Mouse (Mus musculus) gastrocnemius, adult 8-10 months (tissue): Measurements from ENCODE around the gene 4930519P11Rik. TPM values are rescaled to one million over a fixed set of nuclear protein-coding genes. Genes with fewer than 3 reads are reported as not detected.

Source experiments
- DNase-seq, 2 experiments: peaks; one replicate each; pipeline ENCODE4 v3.0.0; 2022; ENCODE audit warnings: low spot score in 2 of 2
- total RNA-seq, 4 experiments: library from RNA; stranded (reverse); gene quantifications; 2 replicates each; pipeline ENCODE4 v1.2.4; 2022

The 4930519P11Rik gene
- total RNA-seq, 4 experiments from 2014 or later = not detected

DNA sequence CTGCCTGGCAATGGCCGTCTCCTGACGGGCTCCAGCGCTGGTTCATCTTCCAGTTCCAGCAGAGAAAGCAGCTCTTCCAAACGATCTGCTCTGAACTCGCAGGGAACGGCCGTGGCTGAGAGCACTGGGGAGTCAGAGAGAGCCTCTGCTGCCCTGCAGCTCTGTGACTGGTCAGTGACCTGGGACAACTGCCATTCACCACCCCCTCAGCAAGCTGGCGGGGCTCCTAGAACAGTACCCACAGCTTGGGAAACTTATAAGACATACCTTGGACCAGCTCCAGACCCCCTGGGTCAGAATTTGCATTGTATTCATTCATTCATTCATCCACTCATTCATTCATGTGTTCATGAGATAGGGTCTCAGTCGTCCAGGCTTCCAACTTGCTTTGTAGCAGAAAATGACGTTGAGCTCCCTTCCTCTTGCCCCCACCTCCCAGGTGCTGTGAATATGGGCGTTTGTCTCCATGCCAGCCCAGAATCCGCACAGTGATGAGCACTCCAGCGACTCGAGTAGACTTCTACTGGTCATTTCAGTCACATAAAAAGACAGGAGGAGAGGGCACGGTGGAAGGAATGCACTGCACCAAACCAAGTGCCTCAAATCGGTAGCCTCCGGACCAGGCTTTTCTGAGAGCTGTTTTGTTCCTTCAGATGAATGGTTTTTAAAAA is 28.2 kb downstream of the 4930519P11Rik start:
- no peak for DNase-seq

DNA sequence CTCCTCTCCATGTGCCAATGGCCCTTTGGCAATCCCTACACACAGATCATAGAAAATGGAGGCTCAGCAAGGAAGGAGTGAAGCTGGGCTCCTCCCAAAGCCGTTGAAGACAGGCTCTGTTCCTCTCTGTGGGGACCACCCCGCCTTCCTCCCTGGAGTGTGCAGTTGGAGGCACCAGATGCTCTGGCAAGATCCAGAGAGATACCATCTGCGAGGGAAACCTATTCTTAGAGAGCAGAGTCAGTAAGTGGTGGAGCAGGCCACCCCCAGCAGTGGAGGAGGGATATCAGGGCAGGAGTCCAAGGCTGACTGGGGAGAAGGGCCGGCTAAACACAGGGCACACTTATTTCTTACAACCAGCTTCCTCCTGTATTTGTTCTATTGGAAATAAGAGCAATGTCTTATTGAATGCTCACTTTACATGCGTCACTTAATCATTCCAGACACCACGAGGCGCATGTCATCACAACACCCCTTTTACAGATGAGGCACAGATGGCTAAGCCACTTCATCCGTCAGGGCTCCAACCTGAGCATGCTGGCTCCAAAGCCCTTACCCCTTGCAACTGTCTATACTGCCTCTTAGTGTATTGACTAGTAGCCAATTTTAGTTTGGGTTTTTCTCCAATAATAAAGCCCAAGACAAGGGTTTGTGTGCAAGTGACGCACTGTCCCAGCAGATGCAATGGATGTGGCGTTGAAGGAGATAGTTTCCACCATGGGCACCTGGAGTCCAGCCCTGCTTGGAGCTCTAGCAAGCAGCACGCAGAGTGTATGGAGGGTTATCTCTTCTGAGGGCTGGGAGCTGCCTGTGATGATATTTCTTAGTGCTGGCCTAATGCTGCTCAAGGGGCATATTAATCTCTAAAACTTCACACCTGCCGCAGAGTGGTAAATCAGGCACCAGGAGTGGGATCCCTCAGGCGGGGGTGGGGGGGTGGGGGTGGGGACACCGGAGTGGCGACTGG is 29.0 kb downstream of the 4930519P11Rik start:
- no peak for DNase-seq

DNA sequence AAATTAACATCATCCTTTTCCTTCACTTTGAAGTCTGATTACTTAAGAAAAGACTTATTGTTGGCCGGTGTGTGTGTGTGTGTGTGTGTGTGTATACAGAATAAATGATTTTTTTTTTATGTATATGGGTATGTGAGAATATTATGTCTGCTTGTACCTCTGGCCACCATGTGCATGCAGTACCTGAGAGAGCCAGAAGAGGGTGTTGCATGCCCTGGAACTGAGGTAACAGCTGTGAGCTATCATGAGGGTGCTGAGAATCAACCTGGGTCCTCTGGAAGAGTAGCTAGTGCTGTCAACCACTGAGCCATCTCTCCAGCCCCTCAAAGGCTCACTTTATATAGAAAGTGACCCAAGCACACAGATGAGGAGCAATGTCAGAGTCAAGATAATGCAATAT is 31.8 kb downstream of the 4930519P11Rik start:
- DNase-seq = no peak

DNA sequence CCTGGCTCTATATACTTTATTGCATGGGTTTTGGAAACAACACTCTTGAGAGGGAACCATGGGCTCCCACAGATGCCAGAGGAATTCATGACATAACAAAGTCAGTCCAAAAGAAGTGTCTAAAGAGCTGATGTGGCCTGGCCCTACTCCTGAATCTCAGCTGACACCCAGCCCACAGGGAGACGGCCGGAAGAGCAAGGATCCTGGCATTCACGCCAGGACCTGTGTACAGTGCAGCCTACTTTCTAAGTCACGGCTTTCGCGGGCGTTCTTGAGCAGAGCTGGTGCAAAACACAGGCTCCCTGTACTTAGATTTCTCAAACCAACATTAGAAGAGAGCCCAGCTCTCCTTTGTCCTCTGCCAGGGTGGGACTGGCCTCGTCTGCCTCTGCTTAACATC is 32.7 kb downstream of the 4930519P11Rik start:
- DNase-seq = peak; percentile 46 to 61

DNA sequence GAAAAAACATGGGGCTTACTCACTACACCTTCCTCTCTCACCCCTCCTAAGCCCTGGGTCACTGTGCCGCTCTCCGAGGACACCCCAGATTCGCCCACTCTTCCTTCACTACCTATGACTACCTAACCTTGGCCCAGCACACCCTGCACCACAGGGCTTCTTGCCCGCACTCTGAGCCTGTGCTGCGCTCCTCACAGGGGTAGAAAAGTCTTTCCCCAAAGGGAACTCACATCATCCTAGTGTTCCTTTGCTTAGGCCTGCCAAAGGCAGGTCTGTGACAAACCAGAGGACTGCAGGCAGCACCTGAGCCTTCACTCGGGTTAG is 35.5 kb downstream of the 4930519P11Rik start:
- DNase-seq = no peak

DNA sequence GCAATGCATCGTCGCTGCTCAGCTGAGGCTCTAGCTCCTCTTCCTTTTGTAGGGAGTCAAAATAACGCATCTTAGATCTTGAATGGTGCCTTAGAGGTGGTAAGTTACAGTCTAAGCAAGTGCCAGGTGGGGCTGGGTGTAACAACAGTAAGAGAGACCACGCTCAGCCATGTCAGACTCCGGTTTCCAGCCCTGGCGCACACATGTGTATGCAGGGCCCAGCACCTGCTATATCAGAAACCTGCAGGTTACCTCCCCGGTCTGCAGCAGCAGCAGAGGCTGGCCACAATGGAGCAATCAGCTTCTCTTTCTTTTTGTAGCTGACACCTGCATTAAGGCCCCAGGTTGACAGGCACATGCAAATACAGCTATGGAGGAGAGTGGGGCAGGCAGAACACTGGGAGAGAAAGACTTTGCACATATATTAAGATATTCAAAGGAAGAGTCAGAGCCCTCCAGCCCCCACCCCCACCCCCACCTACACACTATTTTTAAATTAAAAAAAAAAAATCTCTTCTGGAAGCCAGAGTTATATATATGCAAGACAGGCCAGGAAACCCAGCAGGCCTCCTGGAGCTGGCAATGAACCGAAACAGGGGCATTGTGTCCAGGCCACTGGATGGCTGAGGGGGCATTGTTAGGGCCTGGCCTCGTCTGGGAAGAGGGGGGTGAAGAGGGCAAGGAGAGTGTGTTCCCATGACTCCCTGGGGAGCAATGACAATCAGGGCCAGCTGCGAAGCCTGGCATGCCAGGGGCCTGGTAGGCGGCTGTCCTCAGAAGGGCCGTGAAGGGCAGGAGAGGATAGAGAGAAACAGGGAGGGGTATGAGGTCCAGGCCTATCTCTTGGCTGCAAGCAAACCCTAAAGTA is 36.1 kb downstream of the 4930519P11Rik start:
- DNase-seq = no peak

DNA sequence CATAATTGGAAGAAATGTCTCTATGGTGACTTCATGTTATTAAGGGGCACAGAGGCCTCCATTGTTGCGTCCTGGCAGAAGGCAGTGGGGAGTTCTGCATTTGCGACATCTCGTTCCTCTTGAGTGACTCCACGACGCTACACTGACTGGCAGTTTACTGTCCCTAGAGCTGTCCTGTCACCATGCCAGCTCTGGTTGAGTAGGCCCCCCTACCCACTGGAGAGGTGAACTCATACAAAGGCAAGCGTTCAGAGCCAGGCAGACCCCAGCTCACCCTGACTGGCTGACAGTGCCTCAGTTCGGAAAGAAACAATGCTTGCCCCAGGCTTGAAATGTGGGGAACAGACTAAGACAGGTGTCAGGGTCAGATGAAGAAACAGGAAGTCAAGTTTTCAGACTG is 39.0 kb downstream of the 4930519P11Rik start:
- no peak for DNase-seq

DNA sequence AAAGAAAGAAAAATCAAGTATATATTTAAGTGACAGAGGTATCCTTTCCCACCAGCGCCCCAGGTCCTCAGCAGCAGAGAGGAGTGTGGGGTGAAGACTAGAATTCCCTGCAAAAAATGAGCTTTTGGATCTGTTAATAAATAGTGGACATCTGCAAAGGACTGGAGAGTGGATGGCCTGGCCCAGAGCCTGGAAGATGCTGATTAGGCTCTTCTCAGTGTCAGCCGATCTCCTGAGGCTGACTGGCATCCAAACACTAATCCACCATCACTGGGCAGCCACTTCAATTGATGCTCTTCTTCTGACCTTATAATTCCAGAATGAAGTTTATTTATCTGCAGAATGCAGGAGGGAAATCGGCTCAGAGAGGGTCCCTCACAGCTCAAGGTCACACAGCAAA is 40.2 kb downstream of the 4930519P11Rik start:
- no peak for DNase-seq

DNA sequence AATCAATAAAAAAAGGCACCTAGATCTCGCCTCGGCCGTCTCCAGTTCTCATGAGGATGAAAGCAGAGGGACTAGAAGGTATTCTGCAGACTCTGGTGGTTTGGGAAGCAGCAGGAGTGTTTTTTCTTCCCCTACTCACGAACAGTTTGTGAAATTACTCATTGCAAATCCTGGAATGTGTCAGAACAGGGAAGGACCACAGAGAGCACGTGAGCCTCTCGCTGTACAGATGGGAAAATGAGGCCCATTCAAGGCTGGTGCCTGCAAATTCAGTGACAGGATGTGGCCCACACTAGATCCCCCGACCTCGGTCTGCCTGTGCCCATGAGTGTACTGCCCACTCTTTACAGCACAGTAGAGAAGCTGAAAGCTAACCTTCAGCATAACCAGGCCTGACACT is 41.3 kb downstream of the 4930519P11Rik start:
- no peak for DNase-seq

DNA sequence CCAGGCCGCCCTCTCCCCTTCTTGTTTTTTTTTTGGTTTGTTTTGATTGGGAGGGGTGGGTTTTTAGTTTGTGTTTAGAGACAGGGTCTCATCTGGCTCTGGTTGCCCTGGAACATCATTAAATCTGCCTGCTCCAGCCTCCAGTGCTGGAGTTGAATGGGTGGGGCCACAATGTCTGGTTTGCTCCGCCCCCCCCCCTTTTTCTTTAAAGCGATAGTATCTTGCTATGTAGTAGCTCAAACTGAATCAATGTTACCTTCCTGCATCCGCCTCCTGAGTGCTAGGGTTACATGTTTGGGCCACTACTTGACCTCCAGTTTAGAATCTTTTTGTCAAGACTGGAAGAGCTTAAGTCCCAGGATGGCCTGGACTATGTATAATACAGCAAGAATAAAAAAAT is 42.0 kb downstream of the 4930519P11Rik start:
- DNase-seq = no peak

DNA sequence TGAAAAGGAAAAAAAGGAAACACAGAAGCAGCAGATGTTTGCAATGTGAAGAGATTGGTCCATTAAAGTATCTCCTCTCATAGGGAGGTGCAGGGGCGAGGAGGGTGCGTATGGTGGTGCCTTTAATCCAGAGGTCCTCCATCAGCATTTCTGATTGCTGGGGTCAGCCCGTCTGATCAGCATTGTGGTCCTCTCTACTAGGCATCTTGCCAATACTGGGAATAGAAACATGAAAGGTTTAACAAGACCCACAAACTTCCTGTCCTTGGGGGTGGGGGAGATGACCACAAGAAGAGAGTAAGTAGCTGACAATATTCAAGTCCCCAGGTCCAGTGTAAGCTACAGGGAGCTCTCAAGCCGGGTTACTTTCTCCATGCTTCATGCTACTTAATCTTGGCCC is 42.6 kb downstream of the 4930519P11Rik start:
- no peak for DNase-seq

DNA sequence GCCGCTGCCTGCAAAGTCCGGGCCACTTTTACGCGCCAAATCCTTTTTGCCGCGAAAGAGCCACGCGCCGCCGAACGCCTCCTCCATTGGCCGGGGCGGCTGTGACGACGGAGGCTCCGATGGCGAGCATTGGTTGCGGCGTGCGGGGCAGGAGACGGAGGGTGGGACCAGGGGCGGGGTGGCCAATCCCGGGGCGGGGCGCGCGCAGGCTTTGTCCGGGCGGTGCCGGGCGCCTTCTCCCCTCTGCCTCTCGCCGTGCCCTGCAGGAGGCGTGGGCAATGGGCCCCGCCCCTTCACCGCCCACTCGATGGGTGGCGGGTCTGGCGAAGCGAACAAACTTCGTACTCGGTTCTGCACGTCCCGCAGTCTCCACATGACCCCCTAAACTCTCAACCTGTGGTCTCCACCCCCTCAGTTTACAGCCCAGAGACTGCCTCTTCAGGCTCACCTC is 43.4 kb downstream of the 4930519P11Rik start, which contains the start of gene E2f1:
Gene E2f1, minus strand, starts transcription at position 57 of the 451 bp plus-strand sequence.
- peak; percentile 82 to 87 for DNase-seq

DNA sequence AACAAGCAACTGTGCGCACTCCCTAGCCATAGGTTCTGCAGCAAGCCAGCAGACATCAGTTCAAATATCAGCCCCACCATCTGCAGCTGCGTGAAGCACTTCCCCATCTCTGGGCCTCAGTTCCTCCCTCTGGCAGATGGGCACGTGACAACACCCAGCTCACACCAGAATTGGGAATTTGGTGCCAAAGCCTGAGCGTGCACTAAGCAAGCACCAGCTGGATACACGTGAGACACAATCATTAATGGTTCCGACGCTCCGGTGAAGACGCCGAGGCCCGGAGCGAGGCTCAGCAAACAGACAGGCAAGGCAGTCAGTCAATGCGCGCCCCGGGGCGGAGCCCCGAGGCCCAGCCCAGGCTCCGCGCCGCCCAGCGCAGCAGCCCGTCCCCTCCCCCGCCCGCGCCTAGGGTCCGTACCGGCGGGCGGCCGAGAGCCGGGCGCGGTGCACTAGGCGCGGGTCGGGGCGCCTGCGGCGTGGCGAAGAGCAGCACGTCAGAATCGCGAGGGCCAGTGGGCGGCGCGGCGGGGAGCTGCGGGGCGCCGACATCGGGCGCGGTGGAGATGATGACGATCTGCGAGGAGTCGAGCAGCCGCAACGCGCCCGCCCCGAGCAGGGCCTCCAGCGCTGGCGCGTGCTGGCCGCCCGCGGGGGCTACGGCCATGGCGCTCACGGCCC is 44.0 kb downstream of the 4930519P11Rik start:
- DNase-seq = peak in 1 of 2 experiments; percentile 18

DNA sequence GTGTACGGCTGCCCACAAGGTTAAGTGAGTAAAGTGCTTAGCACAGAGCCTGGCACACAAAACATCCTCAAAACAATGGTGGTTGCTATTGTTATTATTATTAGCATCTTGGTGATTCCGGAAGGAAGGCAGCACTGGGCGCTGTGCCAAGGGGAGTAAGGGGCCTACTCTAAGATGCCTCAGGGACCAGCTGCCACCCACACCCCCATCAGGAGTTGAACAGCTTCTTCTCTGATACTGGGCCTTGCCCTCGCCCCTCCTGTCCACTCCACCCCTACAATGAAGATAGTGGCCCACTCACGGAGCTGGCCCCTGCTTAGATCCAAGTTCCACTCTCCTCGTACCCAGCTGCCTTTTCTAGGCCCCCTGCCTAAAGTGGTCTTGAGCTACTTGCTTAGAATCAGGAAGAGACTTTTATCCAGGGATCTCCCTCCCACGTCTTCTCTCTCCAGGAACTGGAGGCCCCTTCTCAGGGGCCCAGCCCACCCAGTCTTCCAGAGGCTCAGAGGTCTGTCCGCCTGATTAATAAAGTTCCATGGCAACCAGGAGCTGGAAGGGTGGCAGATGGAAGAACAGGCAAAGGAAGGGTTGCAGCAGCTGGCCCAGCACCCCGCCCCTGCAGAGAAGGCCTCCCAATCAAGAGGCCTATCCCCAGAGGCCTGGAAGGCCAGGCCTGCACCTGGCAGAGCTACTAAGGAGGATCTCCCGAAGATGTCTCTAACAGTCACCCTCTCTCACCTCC is 44.7 kb downstream of the 4930519P11Rik start:
- DNase-seq = no peak

DNA sequence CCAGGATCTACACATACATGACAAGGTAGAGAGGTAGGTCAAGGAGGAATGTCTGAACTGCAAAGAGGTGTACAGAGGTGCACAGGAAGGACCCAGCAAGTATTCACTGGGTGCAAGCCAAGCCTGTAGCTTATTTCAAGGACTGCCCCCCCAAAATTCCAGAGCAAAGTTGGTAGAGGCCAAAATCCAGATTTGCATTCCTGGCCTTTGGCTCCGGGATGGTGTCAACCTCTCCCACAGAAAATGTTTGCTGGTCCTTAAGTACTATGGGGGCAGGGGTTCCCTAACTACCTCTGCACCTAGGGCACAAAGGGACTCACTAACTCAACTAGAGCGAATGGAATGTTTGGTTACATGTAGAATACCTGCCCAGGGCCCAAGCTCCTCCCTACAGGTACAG is 45.5 kb downstream of the 4930519P11Rik start:
- no peak for DNase-seq

DNA sequence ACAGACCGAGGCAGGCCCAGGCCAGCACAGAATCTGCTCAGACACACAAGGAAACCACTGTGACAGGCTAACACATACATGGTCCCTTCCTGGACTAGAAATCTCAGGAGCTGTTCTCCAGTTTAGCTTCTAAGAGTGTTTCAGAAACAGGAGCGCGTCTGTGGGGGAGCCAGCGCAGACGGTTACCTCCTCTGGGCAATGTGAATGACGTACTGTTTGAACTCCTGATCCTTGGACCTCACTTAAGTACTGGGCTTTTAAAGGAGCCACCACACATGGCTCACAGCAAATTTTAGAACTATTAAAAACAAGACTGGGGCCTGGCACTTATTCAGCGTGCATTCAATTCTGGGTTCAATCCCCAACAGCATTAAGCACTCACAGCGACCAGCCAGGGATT is 46.6 kb downstream of the 4930519P11Rik start:
- no peak for DNase-seq

DNA sequence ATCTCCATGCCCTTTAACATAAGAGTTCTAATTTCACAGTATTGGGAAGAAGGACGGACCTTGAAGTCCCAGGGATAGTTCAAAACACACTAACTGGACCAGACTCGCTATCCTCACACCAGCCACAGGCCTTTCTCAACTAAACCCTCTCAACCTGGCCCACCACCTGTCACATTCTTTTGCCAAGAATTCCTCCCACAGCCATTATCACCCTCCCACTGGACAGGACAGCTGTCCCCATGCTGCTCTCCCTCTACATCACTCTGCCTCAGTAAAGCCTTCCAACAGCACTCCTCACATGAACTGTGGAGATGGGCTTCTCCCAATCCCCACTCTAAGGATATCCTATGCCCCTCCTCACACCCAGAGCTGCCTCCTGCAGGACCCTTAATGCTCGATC is 47.7 kb downstream of the 4930519P11Rik start:
- no peak for DNase-seq

DNA sequence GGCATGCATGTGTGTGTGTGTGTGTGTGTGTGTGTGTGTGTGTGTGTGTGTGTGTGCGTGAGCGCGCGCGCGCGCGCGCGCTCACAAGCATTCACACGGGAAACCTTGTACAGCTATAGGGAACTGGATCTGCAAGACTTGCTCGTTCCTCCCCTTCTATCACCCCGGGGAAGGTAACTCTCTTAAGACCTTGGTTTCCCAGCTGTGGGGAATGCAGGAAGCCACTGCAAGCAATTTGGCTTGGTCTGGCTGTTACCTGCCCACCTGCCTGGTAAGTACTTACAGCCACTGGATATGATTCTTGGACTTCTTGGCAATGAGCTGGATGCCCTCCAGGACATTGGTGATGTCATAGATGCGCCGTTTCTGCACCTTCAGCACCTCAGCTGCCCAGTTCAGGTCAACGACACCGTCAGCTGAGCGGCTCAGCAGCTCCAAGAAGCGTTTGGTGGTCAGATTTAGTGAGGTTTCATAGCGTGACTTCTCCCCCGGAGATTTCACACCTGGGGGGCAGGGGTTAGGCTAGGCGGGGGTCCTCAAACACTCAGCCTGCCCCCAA is 49.5 kb downstream of the 4930519P11Rik start:
- no peak for DNase-seq
